Comparison of ENCODE assay signal across 8 mouse cellular contexts in the genomic region with DNA sequence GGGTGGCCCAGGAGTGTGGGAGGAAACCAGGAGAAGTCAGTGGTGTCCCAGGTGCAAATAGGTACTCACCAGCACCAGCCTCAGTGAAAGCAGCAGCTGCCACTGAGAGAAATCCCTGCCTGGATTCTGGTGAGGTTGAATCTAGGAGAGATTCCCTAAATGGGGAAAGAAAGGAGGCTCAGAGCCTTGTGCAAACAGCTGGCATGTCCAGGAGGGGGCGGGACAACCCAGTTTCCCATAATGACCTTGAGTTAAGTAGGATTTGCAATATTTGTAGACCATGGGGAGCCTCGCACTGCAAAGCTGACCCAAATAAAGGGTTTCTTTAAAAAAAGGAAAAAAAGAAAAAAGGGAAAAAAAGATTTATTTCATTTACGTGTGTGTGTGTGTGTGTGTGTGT. TPM values are rescaled to one million over a fixed set of nuclear protein-coding genes. Genes with fewer than 3 reads are reported as not detected.
A peak's percentile ranks its signal among the peaks of the same experiment; 100 is the strongest.
DNase-seq lines count a peak whose midpoint lies in the region; ATAC-seq and TF ChIP-seq lines count a peak whose summit lies in the region.

No protein-coding gene starts in this region.

- WGBS in heart, adult 2 months: 29% methylated on average over 3 of the region's 3 CpGs
- 38% methylated on average over 3 of the region's 3 CpGs for WGBS in kidney, embryonic 16.5 days
- WGBS in lung, postnatal 0 days: 45% methylated on average over 3 of the region's 3 CpGs

- no peak overlapping the region for H3ac ChIP-seq in C2C12 (ENCODE audit: control insufficient read depth, insufficient read length, low read depth)

- H3K36me3 ChIP-seq in C2C12 (ENCODE audit: control insufficient read depth, insufficient read depth): no peaks in the 10 kb centered on the region
- peaks cover 40% of the 10 kb centered on the region for H3K36me3 ChIP-seq in heart, adult 2 months (ENCODE audit: control insufficient read depth, insufficient read depth, low read length)
- H3K36me3 ChIP-seq in kidney, embryonic 16.5 days (ENCODE audit: insufficient read depth, low read length): peaks cover 24% of the 10 kb centered on the region
- 0 out of 2 replicates have a peak, but pooled peaks cover 5% of the 10 kb centered on the region for H3K36me3 ChIP-seq in lung, postnatal 0 days (ENCODE audit: insufficient read depth, low read length)

- peak overlapping the region; percentile 70 for H3K4me2 ChIP-seq in kidney, embryonic 16.5 days (replicated peaks; ENCODE audit: low read depth, low read length)
- H3K4me2 ChIP-seq in lung, postnatal 0 days (replicated peaks; ENCODE audit: low read depth, low read length): peak overlapping the region; percentile 81

- H3K9ac ChIP-seq in heart, adult 2 months (ENCODE audit: low read depth, low read length): peak overlapping the region; percentile 58
- peak overlapping the region; percentile 62 for H3K9ac ChIP-seq in kidney, embryonic 16.5 days (replicated peaks; ENCODE audit: low read length)
- H3K9ac ChIP-seq in lung, postnatal 0 days (replicated peaks; ENCODE audit: low read depth): peak overlapping the region; percentile 1; the same call in 1 of the 2 replicates

- no peak for TF ChIP-seq POLR2A in heart, adult 2 months (IDR thresholded peaks at IDR 0.05; ENCODE audit: insufficient read depth, low read depth, low read length)

- intact Hi-C loops in heart, adult 2 months (cut with DNase I): loop anchor here (10.0 kb wide), 2 partner anchors 118 to 388 kb away; no protein-coding TSS in a partner anchor

- DNase-seq in NIH3T3 (ENCODE audit: low read depth): peak; percentile 71
- DNase-seq in heart, adult 2 months: peak; percentile 80
- DNase-seq in lung, postnatal 0 days (ENCODE audit: low spot score): peak; percentile 87
- DNase-seq in yolk sac, embryonic 10.5 days (ENCODE audit: low spot score): peak; percentile 27
- DNase-seq in spleen, postnatal 14 days (ENCODE audit: low spot score in 2 of 2): no peak
- no peak for DNase-seq in layer of hippocampus, adult 18-20 months (ENCODE audit: low spot score in 2 of 2)

- peak; percentile 8 for TF ChIP-seq CTCF in C2C12 (IDR thresholded peaks at IDR 0.05; ENCODE audit: control insufficient read depth, insufficient read depth, insufficient read length)
- peak; percentile 78 for TF ChIP-seq CTCF in heart, adult 2 months (IDR thresholded peaks at IDR 0.05)
- peak; percentile 66 for TF ChIP-seq CTCF in lung, postnatal 0 days (IDR thresholded peaks at IDR 0.05)

- H3K27ac ChIP-seq in heart, adult 2 months: peak overlapping the region; percentile 83
- peak overlapping the region; percentile 80 for H3K27ac ChIP-seq in kidney, embryonic 16.5 days (ENCODE audit: low read length)
- peak overlapping the region; percentile 28; the same call in 1 of the 2 replicates for H3K27ac ChIP-seq in lung, postnatal 0 days (ENCODE audit: low read length)

- no peaks in the 10 kb centered on the region for H3K27me3 ChIP-seq in C2C12 (ENCODE audit: control insufficient read depth, insufficient read depth, insufficient read length)
- no peaks in the 10 kb centered on the region for H3K27me3 ChIP-seq in heart, adult 2 months (ENCODE audit: control insufficient read depth, insufficient read depth, low read length)
- H3K27me3 ChIP-seq in kidney, embryonic 16.5 days (ENCODE audit: insufficient read depth, low read length): no peaks in the 10 kb centered on the region
- no peaks in the 10 kb centered on the region for H3K27me3 ChIP-seq in lung, postnatal 0 days (replicated peaks; ENCODE audit: insufficient read depth, low read length)

- no peaks in the 10 kb centered on the region for H3K79me2 ChIP-seq in C2C12 (ENCODE audit: control insufficient read depth, insufficient read depth)
- H3K79me2 ChIP-seq in heart, adult 2 months (replicated peaks; ENCODE audit: control insufficient read depth, insufficient read depth, low read length): peaks cover 8% of the 10 kb centered on the region

- H3K9me3 ChIP-seq in kidney, embryonic 16.5 days (ENCODE audit: low read length): no peaks in the 10 kb centered on the region
- no peaks in the 10 kb centered on the region for H3K9me3 ChIP-seq in lung, postnatal 0 days (ENCODE audit: low read length)

- ATAC-seq in kidney, embryonic 16.5 days (ENCODE audit: low FRiP score, low TSS enrichment): no peak
- ATAC-seq in lung, postnatal 0 days: no peak

- H3K4me1 ChIP-seq in heart, adult 2 months (ENCODE audit: control insufficient read depth, insufficient read depth, low read length): peaks cover 35% of the 10 kb centered on the region
- H3K4me1 ChIP-seq in kidney, embryonic 16.5 days (ENCODE audit: insufficient read depth, low read length): peaks cover 61% of the 10 kb centered on the region
- H3K4me1 ChIP-seq in lung, postnatal 0 days (ENCODE audit: insufficient read depth, low read depth, low read length): peaks cover 22% of the 10 kb centered on the region

- peak; percentile 80; the same call in 1 of the 2 replicates for TF ChIP-seq EP300 in heart, adult 2 months (IDR thresholded peaks at IDR 0.05; ENCODE audit: insufficient read depth, low read depth, low read length)
- no peak for TF ChIP-seq EP300 in lung, postnatal 0 days (IDR thresholded peaks at IDR 0.05)

- no peak overlapping the region for H3K4me3 ChIP-seq in C2C12 (ENCODE audit: insufficient read depth, poor library complexity, severe bottlenecking)
- peak overlapping the region; percentile 40; the same call in 1 of the 2 replicates for H3K4me3 ChIP-seq in heart, adult 2 months
- H3K4me3 ChIP-seq in kidney, embryonic 16.5 days (ENCODE audit: low read length): peak overlapping the region; percentile 41
- peak overlapping the region; percentile 2; the same call in 1 of the 2 replicates for H3K4me3 ChIP-seq in lung, postnatal 0 days (ENCODE audit: low read depth, low read length)

- H3K79me3 ChIP-seq in C2C12 (ENCODE audit: low read depth): no peaks in the 10 kb centered on the region

TF ChIP-seq in C2C12, 6 proteins besides CTCF, POLR2A, EP300 and RAD21:
- TF ChIP-seq MAX (IDR thresholded peaks at IDR 0.05) (no peak), USF1 (IDR thresholded peaks at IDR 0.05; ENCODE audit: low read depth) (no peak), FOSL1 (IDR thresholded peaks at IDR 0.05; ENCODE audit: insufficient read depth, low read length, poor library complexity, severe bottlenecking) (no peak), MYOD1 (IDR thresholded peaks at IDR 0.05; ENCODE audit: control insufficient read depth, insufficient read length, low read depth) (no peak), MYOG (IDR thresholded peaks at IDR 0.05; ENCODE audit: control insufficient read depth, extremely low read depth, insufficient read length) (no peak), CEBPB (IDR thresholded peaks at IDR 0.05; ENCODE audit: low read depth) (no peak)

RNA-seq across cellular contexts. Expression of gene Dhrs3, which starts 3.7 kb away (rescaled TPM):
- polyA plus RNA-seq in C2C12 (2012; fragmentation: generic; extraction: Trizol): 5.0 TPM
- total RNA-seq in heart, adult 2 months (2021): 100 to 1,000 TPM; 139 to 143 TPM
- 113 and 144 TPM in 2 replicates for polyA plus RNA-seq in heart, adult 2 months (2012; rRNA removed)
- 210 and 217 TPM in 2 replicates for polyA plus RNA-seq in kidney, embryonic 16.5 days (2015; fragmentation: Nextera tagmentation; extraction: Ambion mirVana)
- 177 and 229 TPM in 2 replicates for polyA plus RNA-seq in lung, postnatal 0 days (2015; fragmentation: Nextera tagmentation; extraction: Ambion mirVana)
- total RNA-seq in layer of hippocampus, adult 18-20 months (2021): 10 to 100 TPM; 33.7 to 35.6 TPM

Comparison
In these comparisons a context has a peak if more than half of its experiments do, and no peak if none do; other contexts are left out.
1. CTCF ChIP-seq: peak in every context shown above with its lines; median percentile 78 in heart, adult 2 months; 66 in lung, postnatal 0 days; 8 in C2C12.
2. DNase-seq: peak in NIH3T3 (single experiment), heart, adult 2 months (2 of 2), lung, postnatal 0 days (single experiment) and yolk sac, embryonic 10.5 days (single experiment); none in spleen, postnatal 14 days (0 of 2) and layer of hippocampus, adult 18-20 months (0 of 2).
3. H3K27ac ChIP-seq: peak in every context shown above with its lines; median percentile 83 in heart, adult 2 months; 80 in kidney, embryonic 16.5 days; 28 in lung, postnatal 0 days.
4. H3K9ac ChIP-seq: peak in every context shown above with its lines; median percentile 62 in kidney, embryonic 16.5 days; 58 in heart, adult 2 months; 1 in lung, postnatal 0 days.
5. RNA of gene Dhrs3, which starts 3.7 kb away (polyA plus RNA-seq): 177 to 229 TPM in lung, postnatal 0 days, 210 to 217 TPM in kidney, embryonic 16.5 days and 113 to 144 TPM in heart, adult 2 months; 5.0 TPM in C2C12 (single experiment); every median in the first group is over 10 times any median in the second.